Mouse (Mus musculus) intestine, embryonic 16.5 days (tissue): ENCODE results near the gene Rtn4rl1. TPM values are rescaled to one million over a fixed set of nuclear protein-coding genes. Genes with fewer than 3 reads are reported as not detected.

Source experiments
- ATAC-seq: fragments of 200-750 bp; cut with Nextera tagmentation; 2 replicates; pipeline ENCODE4 v1.8.0; 2017; ENCODE audit warnings: moderate TSS enrichment, moderate library complexity
- H3K27ac ChIP-seq: fragments of 300-500 bp; sonication (generic); 2 replicates; pipeline ENCODE4 v1.5.1; 2014; ENCODE audit warnings: mild to moderate bottlenecking, low read length
- H3K27me3 ChIP-seq: fragments of 300-500 bp; sonication (generic); replicated peaks from 2 replicates; pipeline ENCODE4 v1.6.1; 2014; ENCODE audit warnings: low read length, control low read depth, mixed read lengths; ENCODE audit not compliant: control insufficient read depth, insufficient read depth
- H3K36me3 ChIP-seq: fragments of 300-500 bp; sonication (generic); 2 replicates; pipeline ENCODE4 v1.6.1; 2014; ENCODE audit warnings: low read length, control low read depth; ENCODE audit not compliant: control insufficient read depth, insufficient read depth
- H3K4me1 ChIP-seq: fragments of 300-500 bp; sonication (generic); 2 replicates; pipeline ENCODE4 v1.6.1; 2014; ENCODE audit warnings: low read length, control low read depth, mixed read lengths; ENCODE audit not compliant: control insufficient read depth, insufficient read depth
- H3K4me2 ChIP-seq: fragments of 300-500 bp; sonication (generic); 2 replicates; pipeline ENCODE4 v1.6.1; 2014; ENCODE audit warnings: low read depth, low read length, control low read depth
- H3K4me3 ChIP-seq: fragments of 300-500 bp; sonication (generic); 2 replicates; pipeline ENCODE4 v1.5.1; 2014; ENCODE audit warnings: mild to moderate bottlenecking, low read length
- H3K9ac ChIP-seq: fragments of 300-500 bp; sonication (generic); 2 replicates; pipeline ENCODE4 v1.6.1; 2014; ENCODE audit warnings: low read depth, low read length
- H3K9me3 ChIP-seq: fragments of 300-500 bp; sonication (generic); 2 replicates; pipeline ENCODE4 v1.6.1; 2016; ENCODE audit warnings: low read length, control low read depth; ENCODE audit not compliant: control insufficient read depth
- WGBS: fragments of 180-500 bp; shearing (Covaris S2); extraction: QIAGEN DNeasy Blood & Tissue Kit; methylation state at CpG from one replicate; pipeline ENCODE4 v1.1.7; 2014; 5-methylcytosine and 5-hydroxymethylcytosine counted together
- polyA plus RNA-seq: library from polyadenylated mRNA; unstranded; fragments of >200 nt; fragmentation: Nextera tagmentation; extraction: Ambion mirVana; gene quantifications from 2 replicates; pipeline ENCODE4 v1.2.1, GENCODE M21; 2015

Rtn4rl1 gene
- polyA plus RNA-seq, 1 experiment from 2014 or later, result 1.5 TPM

- H3K27me3 ChIP-seq, result no peaks in the 10 kb centered on the region
- H3K9me3 ChIP-seq, result no peaks in the 10 kb centered on the region
- H3K4me2 ChIP-seq, result no peak overlapping the region
- H3K4me3 ChIP-seq, result no peak overlapping the region
- peak overlapping the region; percentile 70 for H3K27ac ChIP-seq
- 0 out of 2 replicates have a peak, but pooled peaks cover 3% of the 10 kb centered on the region for H3K36me3 ChIP-seq
- H3K9ac ChIP-seq, result peak overlapping the region; percentile 39
- no peak for ATAC-seq
- WGBS, result 50% methylated on average over 6 of the region's 6 CpGs
- peaks cover 36% of the 10 kb centered on the region for H3K4me1 ChIP-seq
Observed at GRCm38 (mm10) chr11:75155985-75156384, 37.6 kb upstream of the Rtn4rl1 start.

DNA sequence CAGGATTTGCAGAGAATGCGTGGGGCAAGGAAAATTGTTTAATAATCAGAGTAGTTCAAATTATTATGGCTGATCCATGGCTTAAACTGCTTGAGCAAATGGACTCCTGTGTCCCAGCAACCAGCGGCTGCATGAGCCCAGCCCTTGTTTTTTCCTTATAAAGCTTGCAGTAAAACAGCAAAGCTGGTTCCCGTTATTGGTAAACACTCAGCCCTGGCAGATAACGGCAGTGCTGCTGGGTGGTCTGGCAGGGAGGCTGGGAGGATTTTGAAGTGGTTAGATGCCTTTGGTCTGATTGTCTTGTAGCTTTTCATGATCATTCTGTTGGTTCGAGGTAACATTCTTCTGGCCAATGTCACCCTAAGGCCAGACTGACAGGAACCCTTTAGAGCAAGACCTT is 37.2 kb upstream of the Rtn4rl1 start:
- Histone ChIP-seq H3K27ac (peak overlapping the region; percentile 70), H3K27me3 (no peaks in the 10 kb centered on the region), H3K4me2 (no peak overlapping the region), H3K9ac (peak overlapping the region; percentile 39; the same call in 1 of the 2 replicates), H3K4me1 (peaks cover 36% of the 10 kb centered on the region), H3K4me3 (no peak overlapping the region), H3K36me3 (0 out of 2 replicates have a peak, but pooled peaks cover 3% of the 10 kb centered on the region), H3K9me3 (no peaks in the 10 kb centered on the region)
- ATAC-seq, result no peak
- 35% methylated on average over 5 of the region's 5 CpGs for WGBS

DNA sequence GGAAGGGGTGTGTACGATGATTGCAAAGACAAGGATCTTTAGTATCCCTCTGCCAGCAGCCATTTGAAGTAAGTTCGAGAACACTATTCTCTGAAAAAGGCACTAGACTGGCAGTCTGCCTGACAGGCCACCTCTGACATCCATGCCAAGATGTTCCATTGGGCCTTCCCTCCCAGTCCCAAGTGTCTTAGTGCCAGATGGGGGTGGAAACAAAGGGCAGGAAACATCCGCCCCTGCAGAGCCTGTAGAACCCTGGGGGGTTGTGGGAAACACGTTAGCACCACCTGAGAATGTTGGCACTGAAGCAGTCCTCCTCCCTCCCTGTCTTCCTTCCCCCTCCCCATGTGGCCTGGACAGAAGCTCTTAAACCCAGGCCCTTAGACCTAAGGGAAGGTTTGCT is 36.5 kb upstream of the Rtn4rl1 start:
- Histone ChIP-seq H3K27me3 (no peaks in the 10 kb centered on the region), H3K9me3 (no peaks in the 10 kb centered on the region), H3K4me3 (no peak overlapping the region), H3K4me2 (no peak overlapping the region), H3K9ac (peak overlapping the region; percentile 2; the same call in 1 of the 2 replicates), H3K4me1 (peaks cover 40% of the 10 kb centered on the region), H3K36me3 (0 out of 2 replicates have a peak, but pooled peaks cover 3% of the 10 kb centered on the region), H3K27ac (no peak overlapping the region; the same call in 1 of the 2 replicates)
- 48% methylated on average over 4 of the region's 4 CpGs for WGBS
- no peak for ATAC-seq

DNA sequence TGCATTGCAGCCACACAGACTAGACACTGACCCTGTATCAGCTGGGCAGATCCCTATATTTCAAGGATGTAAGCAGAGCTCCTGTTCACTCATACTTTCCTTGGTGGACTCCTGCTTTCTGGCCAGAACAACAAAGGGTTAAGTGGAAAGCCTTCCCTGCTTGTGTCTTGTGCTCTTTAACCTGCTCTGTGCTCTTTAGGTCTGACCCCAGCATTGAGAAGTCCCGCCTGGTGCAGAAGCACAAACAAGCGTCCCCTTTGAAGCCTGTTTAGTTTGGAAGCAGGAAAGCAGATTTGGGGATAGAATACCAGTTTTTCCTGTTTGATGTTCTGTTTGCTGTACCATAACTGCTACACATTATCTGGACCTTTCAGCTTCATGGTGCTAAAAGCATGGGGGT is 35.7 kb upstream of the Rtn4rl1 start:
- no peak overlapping the region for H3K4me3 ChIP-seq
- no peak for ATAC-seq
- peaks cover 41% of the 10 kb centered on the region for H3K4me1 ChIP-seq
- WGBS, result 33% methylated on average over 2 of the region's 2 CpGs
- H3K9ac ChIP-seq, result peak overlapping the region; percentile 2; the same call in 1 of the 2 replicates
- H3K36me3 ChIP-seq, result 0 out of 2 replicates have a peak, but pooled peaks cover 3% of the 10 kb centered on the region
- H3K27ac ChIP-seq, result no peak overlapping the region
- H3K27me3 ChIP-seq, result no peaks in the 10 kb centered on the region
- H3K9me3 ChIP-seq, result no peaks in the 10 kb centered on the region
- H3K4me2 ChIP-seq, result no peak overlapping the region

- Histone ChIP-seq H3K9me3 (no peaks in the 10 kb centered on the region), H3K4me2 (no peak overlapping the region), H3K4me3 (no peak overlapping the region), H3K36me3 (peaks cover 7% of the 10 kb centered on the region), H3K27ac (0 out of 2 replicates have a peak overlapping the region, but pooled peaks have one; percentile 10), H3K27me3 (no peaks in the 10 kb centered on the region), H3K4me1 (peaks cover 45% of the 10 kb centered on the region), H3K9ac (no peak overlapping the region)
- WGBS, result 81% methylated on average over 14 of the region's 14 CpGs
- no peak for ATAC-seq
Observed at GRCm38 (mm10) chr11:75158432-75158831, 35.2 kb upstream of the Rtn4rl1 start.

GRCm38 (mm10) chr11:75159564-75159963 is 34.0 kb upstream of the Rtn4rl1 start:
- no peak overlapping the region for H3K4me2 ChIP-seq
- H3K9me3 ChIP-seq, result no peaks in the 10 kb centered on the region
- peaks cover 49% of the 10 kb centered on the region for H3K4me1 ChIP-seq
- 0 out of 2 replicates have a peak, but pooled peaks cover under 1% of the 10 kb centered on the region for H3K27me3 ChIP-seq
- peaks cover 9% of the 10 kb centered on the region for H3K36me3 ChIP-seq
- ATAC-seq, result no peak
- H3K9ac ChIP-seq, result no peak overlapping the region
- 0 out of 2 replicates have a peak overlapping the region, but pooled peaks have one; percentile 35 for H3K27ac ChIP-seq
- no peak overlapping the region for H3K4me3 ChIP-seq
- 56% methylated on average over 2 of the region's 2 CpGs for WGBS

DNA sequence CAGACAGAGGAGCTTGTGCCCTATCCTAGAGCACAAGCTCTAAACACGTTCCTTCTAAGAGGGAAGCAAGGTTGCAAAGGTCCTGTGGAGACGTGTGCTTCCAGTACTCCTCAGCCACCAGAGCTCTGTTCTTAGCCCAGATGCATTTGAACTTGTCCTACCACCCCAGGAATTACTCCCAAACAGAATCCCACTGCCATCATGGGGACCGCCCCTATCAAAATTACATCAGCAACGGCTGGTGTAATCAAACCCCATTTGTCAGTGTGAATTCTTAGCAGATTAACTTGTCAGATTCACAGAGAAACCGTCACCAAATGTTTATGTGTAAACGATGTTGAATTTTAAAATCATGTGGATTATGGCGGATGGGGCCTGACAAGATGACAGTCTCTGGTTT is 32.6 kb upstream of the Rtn4rl1 start:
- no peak for ATAC-seq
- 59% methylated on average over 7 of the region's 7 CpGs for WGBS

GRCm38 (mm10) chr11:75161417-75162008 is 32.1 kb upstream of the Rtn4rl1 start:
- Histone ChIP-seq H3K36me3 (peaks cover 12% of the 10 kb centered on the region), H3K27ac (peak overlapping the region; percentile 67), H3K9ac (0 out of 2 replicates have a peak overlapping the region, but pooled peaks have one; percentile 36), H3K4me3 (no peak overlapping the region), H3K9me3 (no peaks in the 10 kb centered on the region), H3K4me1 (peaks cover 56% of the 10 kb centered on the region), H3K27me3 (peaks cover 8% of the 10 kb centered on the region), H3K4me2 (no peak overlapping the region)
- 55% methylated on average over 4 of the region's 4 CpGs for WGBS
- ATAC-seq, result no peak

More for the DNA sequence above, 32.6 kb upstream of the Rtn4rl1 start:
- H3K9ac ChIP-seq, result no peak overlapping the region
- H3K4me1 ChIP-seq, result peaks cover 56% of the 10 kb centered on the region
- no peaks in the 10 kb centered on the region for H3K9me3 ChIP-seq
- no peak overlapping the region for H3K4me2 ChIP-seq
- peak overlapping the region; percentile 67 for H3K27ac ChIP-seq
- H3K27me3 ChIP-seq, result peaks cover 4% of the 10 kb centered on the region
- no peak overlapping the region for H3K4me3 ChIP-seq
- peaks cover 12% of the 10 kb centered on the region for H3K36me3 ChIP-seq

DNA sequence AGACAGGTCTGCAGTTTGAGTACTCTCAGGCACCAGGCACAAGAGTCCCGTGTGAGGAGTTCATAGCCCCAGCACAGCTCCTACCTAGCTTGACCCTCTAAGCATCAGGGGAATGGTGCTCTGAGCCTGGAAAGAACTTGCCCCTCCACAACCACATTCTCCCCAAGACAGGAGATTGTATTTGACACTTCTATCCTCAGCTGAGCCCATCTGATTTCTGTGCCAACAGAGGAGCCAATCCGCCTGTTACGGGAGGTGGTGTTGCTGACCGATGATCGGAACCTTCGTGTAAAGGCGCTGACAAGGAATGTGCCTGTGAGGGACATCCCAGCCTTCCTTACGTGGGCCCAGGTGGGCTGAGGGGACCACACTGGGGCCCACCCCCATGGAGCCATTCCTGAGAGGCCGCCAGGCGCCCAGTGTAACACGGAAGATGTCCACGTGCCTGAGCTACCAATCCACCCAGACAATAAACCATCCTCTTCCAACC is 30.9 kb upstream of the Rtn4rl1 start:
- H3K9ac ChIP-seq, result peak overlapping the region; percentile 37
- WGBS, result 80% methylated on average over 12 of the region's 12 CpGs
- H3K4me1 ChIP-seq, result peaks cover 52% of the 10 kb centered on the region
- peaks cover 12% of the 10 kb centered on the region for H3K36me3 ChIP-seq
- no peak for ATAC-seq
- no peak overlapping the region for H3K4me2 ChIP-seq
- peaks cover 19% of the 10 kb centered on the region for H3K27me3 ChIP-seq
- peak overlapping the region; percentile 67 for H3K27ac ChIP-seq
- no peaks in the 10 kb centered on the region for H3K9me3 ChIP-seq
- H3K4me3 ChIP-seq, result no peak overlapping the region
